Mouse (Mus musculus) testis, adult 2 months (tissue): ENCODE results near the gene Zmat3. TPM values are rescaled to one million over a fixed set of nuclear protein-coding genes. Genes with fewer than 3 reads are reported as not detected.

Experiments
- H3K27ac ChIP-seq: fragments of 200-500 bp; 2 replicates; pipeline ENCODE4 v1.5.1; 2012; ENCODE audit warnings: low read depth, low read length; ENCODE audit not compliant: control insufficient read depth, insufficient read depth
- H3K27me3 ChIP-seq: fragments of 200-500 bp; 2 replicates; pipeline ENCODE4 v1.6.1; 2012; ENCODE audit warnings: mild to moderate bottlenecking, low read length, moderate library complexity; ENCODE audit not compliant: control insufficient read depth, insufficient read depth
- H3K36me3 ChIP-seq: fragments of 200-500 bp; 2 replicates; pipeline ENCODE4 v1.6.1; 2012; ENCODE audit warnings: mild to moderate bottlenecking, low read length; ENCODE audit not compliant: control insufficient read depth, insufficient read depth
- H3K4me1 ChIP-seq: fragments of 200-500 bp; 2 replicates; pipeline ENCODE4 v1.6.1; 2012; ENCODE audit warnings: low read length; ENCODE audit not compliant: control insufficient read depth, insufficient read depth
- H3K4me3 ChIP-seq: fragments of 200-500 bp; 2 replicates; pipeline ENCODE4 v1.5.1; 2012; ENCODE audit warnings: low read depth, mild to moderate bottlenecking, low read length, moderate library complexity, mixed read lengths; ENCODE audit not compliant: control insufficient read depth
- CTCF ChIP-seq: fragments of 200-500 bp; IDR thresholded peaks from 2 replicates; pipeline ENCODE4 v1.5.1; 2012; ENCODE audit warnings: low read depth, mild to moderate bottlenecking, inconsistent platforms, low read length, moderate library complexity; ENCODE audit not compliant: control insufficient read depth, insufficient read depth, insufficient replicate concordance
- POLR2A ChIP-seq: fragments of 200-500 bp; IDR thresholded peaks from 2 replicates; pipeline ENCODE4 v1.6.1; 2012; ENCODE audit warnings: low read depth, mild to moderate bottlenecking, inconsistent platforms, low read length, moderate library complexity; ENCODE audit not compliant: control insufficient read depth
- polyA plus RNA-seq: library from polyadenylated mRNA; depleted of rRNA; stranded (reverse); fragments of >200 nt; gene quantifications from 2 replicates; pipeline ENCODE4 v1.2.3, GENCODE M21; 2012

Zmat3 gene
- polyA plus RNA-seq, 1 experiment: 38.2 TPM

DNA sequence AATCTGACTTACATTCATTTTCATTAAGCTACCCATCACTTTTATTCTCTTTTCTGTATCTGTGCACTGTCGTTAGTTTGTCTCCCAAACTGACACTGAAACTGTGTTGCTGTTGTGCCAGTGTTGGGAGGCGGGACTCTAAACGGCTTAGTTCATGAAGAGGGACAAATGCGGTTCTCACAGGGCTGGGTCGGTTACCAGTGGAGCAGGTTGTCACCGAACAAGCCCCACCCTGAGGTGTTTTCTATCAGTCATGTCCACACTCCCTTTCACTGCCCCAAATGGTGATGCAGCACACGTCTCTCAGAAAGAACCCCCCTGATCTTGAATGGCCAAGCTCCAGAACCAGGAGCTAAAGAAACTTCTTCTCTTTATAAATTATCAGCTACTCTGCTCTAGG lies 6.1 kb upstream of the Zmat3 start:
- Histone ChIP-seq H3K4me1 (no peaks in the 10 kb centered on the region), H3K27ac (no peak overlapping the region), H3K27me3 (no peaks in the 10 kb centered on the region), H3K4me3 (no peak overlapping the region), H3K36me3 (no peaks in the 10 kb centered on the region)
- TF ChIP-seq POLR2A (no peak), CTCF (no peak)

DNA sequence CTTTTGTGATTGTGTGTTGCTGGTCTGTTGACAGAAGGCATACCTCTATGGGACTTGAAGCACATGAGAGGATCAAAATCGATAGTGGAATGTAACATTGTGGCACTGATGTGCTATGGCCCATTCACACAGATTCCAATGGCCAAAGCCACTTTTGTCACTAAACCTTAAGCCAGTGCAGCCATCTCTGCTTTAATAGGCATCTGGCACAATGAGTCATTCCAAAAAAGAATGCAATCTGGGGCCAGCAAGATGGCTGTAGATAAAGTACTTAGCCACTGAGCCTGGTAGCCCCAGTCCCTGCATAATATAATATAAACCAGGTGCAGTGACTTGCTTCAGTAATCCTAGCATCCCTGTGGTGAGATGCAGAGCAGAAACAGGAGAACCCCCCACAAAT lies 1.7 kb upstream of the Zmat3 start:
- no peak for TF ChIP-seq POLR2A
- TF ChIP-seq CTCF: no peak
- peaks cover 18% of the 10 kb centered on the region for H3K4me1 ChIP-seq
- H3K4me3 ChIP-seq: no peak overlapping the region
- H3K27ac ChIP-seq: no peak overlapping the region
- H3K36me3 ChIP-seq: no peaks in the 10 kb centered on the region
- H3K27me3 ChIP-seq: no peaks in the 10 kb centered on the region

DNA sequence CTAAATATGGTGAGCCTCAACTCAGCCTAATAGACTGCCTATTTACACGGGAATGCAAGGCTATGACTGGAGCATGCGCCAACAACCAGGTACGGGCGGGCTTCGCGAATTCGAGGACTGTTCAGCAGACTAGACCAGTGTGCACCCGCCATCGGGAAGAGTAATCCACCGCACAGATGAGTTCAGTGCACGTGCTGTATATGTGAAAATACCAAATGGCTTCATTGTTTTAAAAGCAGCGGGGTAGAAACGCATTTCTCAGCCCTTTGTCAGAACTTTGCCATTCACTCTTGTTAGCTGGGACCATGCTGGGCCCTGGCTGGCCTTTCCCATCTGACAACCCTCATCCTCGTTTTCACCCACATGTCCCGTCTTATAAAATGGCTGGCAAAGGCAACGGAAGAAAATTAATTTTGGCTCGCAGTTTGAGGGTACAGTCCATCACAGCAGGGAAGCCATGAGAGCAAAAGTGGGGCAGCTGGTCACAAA lies 476 bp upstream of the Zmat3 start:
- Histone ChIP-seq H3K36me3 (no peaks in the 10 kb centered on the region), H3K4me3 (peak overlapping the region; percentile 95), H3K4me1 (peaks cover 18% of the 10 kb centered on the region), H3K27ac (no peak overlapping the region), H3K27me3 (no peaks in the 10 kb centered on the region)
- no peak for TF ChIP-seq CTCF
- TF ChIP-seq POLR2A: no peak

DNA sequence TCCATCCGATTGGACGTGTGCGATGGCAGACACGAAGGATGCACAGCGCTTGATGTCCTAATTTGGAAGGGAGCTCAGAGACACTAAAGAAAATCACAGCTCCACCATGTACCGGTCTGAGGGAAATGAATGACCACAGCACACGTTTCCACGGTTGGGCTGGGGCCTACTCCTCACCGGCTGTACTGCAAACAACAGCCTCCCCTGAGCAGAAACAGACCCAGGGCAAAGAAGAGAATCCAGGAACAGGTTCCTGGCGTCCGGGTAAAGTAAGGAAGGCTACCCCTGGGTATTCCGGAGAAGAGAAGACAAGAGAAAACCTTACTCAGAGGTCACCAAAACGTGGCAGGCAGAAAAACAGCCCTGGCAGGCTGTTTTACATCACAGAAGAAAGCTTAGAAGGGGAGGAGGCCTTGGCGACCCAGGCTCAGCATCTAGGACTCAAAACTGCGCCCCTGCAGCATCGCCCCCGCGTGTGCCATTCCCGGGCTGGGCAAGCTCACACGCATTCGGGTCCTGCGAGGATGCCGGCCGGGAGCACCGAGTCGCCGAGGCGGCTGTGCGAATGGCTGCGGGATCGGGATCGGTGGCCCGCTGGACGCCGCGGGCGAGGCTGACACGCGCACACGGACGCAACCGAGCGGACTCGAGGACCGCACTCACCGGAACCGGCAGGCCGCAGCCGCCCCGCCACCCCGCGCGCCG lies 821 bp downstream of the Zmat3 start:
- TF ChIP-seq CTCF (no peak), POLR2A (peak; percentile 55)

DNA sequence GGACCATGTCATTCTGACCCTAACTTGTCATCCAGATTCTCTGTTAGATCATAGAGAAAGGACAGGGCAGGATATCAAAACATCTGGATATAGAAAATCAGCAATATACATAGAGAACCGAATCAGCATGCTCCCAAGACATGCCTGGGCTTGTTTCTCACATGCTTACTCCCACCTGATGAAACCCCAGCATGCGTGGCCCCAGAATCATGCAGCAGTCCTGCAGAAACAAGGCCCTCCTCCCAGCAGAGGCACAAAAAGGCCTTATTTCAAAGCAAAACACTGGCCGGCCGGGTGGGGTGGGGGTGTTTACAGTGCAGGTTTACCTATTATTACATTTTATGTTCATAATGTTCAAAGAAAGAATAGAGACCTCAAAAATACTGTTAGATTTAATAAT lies 1.6 kb downstream of the Zmat3 start:
- peak overlapping the region; percentile 74 for H3K4me3 ChIP-seq
- TF ChIP-seq POLR2A: no peak
- no peak for TF ChIP-seq CTCF
- peaks cover 18% of the 10 kb centered on the region for H3K4me1 ChIP-seq
- no peaks in the 10 kb centered on the region for H3K36me3 ChIP-seq
- H3K27me3 ChIP-seq: no peaks in the 10 kb centered on the region
- H3K27ac ChIP-seq: no peak overlapping the region

More for the DNA sequence above, 821 bp downstream of the Zmat3 start:
- no peaks in the 10 kb centered on the region for H3K36me3 ChIP-seq
- peak overlapping the region; percentile 41 for H3K27ac ChIP-seq
- H3K4me1 ChIP-seq: peaks cover 18% of the 10 kb centered on the region
- peak overlapping the region; percentile 95 for H3K4me3 ChIP-seq
- H3K27me3 ChIP-seq: no peaks in the 10 kb centered on the region

DNA sequence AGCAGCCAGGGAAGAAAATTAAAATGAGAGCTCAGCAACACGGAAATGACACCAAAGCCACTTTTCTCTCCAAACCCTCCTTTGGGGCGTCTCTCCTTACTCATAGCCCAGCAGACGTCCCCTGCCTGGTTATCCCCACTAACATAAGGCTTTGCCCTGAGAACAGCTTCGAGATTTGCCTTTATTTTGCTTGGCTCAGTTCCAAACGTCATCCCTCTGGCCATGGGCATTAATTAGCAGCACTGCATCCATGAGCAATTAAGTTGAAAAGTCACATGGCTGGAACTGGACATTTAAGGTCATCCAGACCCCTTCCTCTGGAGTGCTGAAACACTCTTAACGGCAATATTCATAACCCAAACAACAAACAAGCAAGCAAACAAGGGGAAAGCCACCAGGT lies 4.6 kb downstream of the Zmat3 start:
- Histone ChIP-seq H3K27me3 (no peaks in the 10 kb centered on the region), H3K4me3 (no peak overlapping the region), H3K36me3 (no peaks in the 10 kb centered on the region), H3K4me1 (peaks cover 13% of the 10 kb centered on the region), H3K27ac (no peak overlapping the region)
- TF ChIP-seq CTCF (no peak), POLR2A (no peak)

DNA sequence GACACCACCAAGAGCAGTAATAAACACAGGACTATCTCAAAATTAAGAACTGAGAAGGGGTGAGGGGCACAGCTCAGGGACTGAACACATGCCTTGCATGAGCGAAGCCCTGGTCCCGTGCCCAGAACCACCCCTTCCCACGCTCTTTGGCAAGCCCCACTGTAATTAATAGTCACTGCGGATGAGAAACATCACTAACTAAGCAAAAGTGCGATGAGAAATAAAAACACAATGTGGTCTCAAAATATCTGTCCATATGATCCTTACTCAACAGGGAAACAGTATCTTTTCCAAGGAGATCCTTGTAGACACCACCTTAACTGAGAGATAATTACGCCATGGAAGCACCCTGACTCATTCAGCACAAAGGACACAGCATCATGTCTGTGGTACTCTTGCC lies 17.9 kb downstream of the Zmat3 start:
- TF ChIP-seq CTCF (no peak), POLR2A (no peak)

More for the DNA sequence above, 17.9 kb downstream of the Zmat3 start:
- no peaks in the 10 kb centered on the region for H3K4me1 ChIP-seq
- no peak overlapping the region for H3K27ac ChIP-seq
- no peaks in the 10 kb centered on the region for H3K27me3 ChIP-seq
- no peak overlapping the region for H3K4me3 ChIP-seq
- no peaks in the 10 kb centered on the region for H3K36me3 ChIP-seq
